Mouse (Mus musculus): ENCODE data around the gene Aifm3.

Aifm3 gene

GRCm38 (mm10) chr16:17556180-17556579 is 66.8 kb downstream of the Aifm3 start:
- DNase-seq = no peak

GRCm38 (mm10) chr16:17556907-17557306 is 67.5 kb downstream of the Aifm3 start:
- DNase-seq = no peak
